Mouse (Mus musculus) stomach, embryonic 15.5 days (tissue): ENCODE data around the gene Smo. TPM values are rescaled to one million over a fixed set of nuclear protein-coding genes. Genes with fewer than 3 reads are reported as not detected.

Experiments used
- ATAC-seq: fragments of 200-750 bp; cut with Nextera tagmentation; 2 replicates; pipeline ENCODE4 v1.8.0; 2017; ENCODE audit warnings: low read depth, moderate number of reproducible peaks, moderate TSS enrichment; ENCODE audit not compliant: insufficient read depth, low FRiP score
- H3K27ac ChIP-seq: fragments of 300-500 bp; sonication (generic); 2 replicates; pipeline ENCODE4 v1.5.1; 2015; ENCODE audit warnings: mild to moderate bottlenecking, inconsistent platforms
- H3K27me3 ChIP-seq: fragments of 300-500 bp; sonication (generic); replicated peaks from 2 replicates; pipeline ENCODE4 v1.6.1; 2015; ENCODE audit warnings: inconsistent platforms
- H3K36me3 ChIP-seq: fragments of 300-500 bp; sonication (generic); 2 replicates; pipeline ENCODE4 v1.6.1; 2015; ENCODE audit warnings: inconsistent platforms
- H3K4me1 ChIP-seq: fragments of 300-500 bp; sonication (generic); 2 replicates; pipeline ENCODE4 v1.6.1; 2015; ENCODE audit warnings: inconsistent platforms
- H3K4me2 ChIP-seq: fragments of 300-500 bp; sonication (generic); 2 replicates; pipeline ENCODE4 v1.6.1; 2015; ENCODE audit warnings: mild to moderate bottlenecking, inconsistent platforms
- H3K4me3 ChIP-seq: fragments of 300-500 bp; sonication (generic); replicated peaks from 2 replicates; pipeline ENCODE4 v1.5.1; 2015; ENCODE audit warnings: inconsistent platforms
- H3K9ac ChIP-seq: fragments of 300-500 bp; sonication (generic); 2 replicates; pipeline ENCODE4 v1.6.1; 2015; ENCODE audit warnings: inconsistent platforms
- H3K9me3 ChIP-seq: fragments of 300-500 bp; sonication (generic); 2 replicates; pipeline ENCODE4 v1.6.1; 2016; ENCODE audit warnings: inconsistent platforms
- WGBS: fragments of 180-500 bp; shearing (Covaris S2); methylation state at CpG from one replicate; pipeline ENCODE4 v1.1.7; 2015; 5-methylcytosine and 5-hydroxymethylcytosine counted together
- polyA plus RNA-seq: library from polyadenylated mRNA; unstranded; fragments of >200 nt; fragmentation: Nextera tagmentation; extraction: Ambion mirVana; gene quantifications from 2 replicates; pipeline ENCODE4 v1.2.1, GENCODE M21; 2015

Gene Smo
- polyA plus RNA-seq, 1 experiment from 2014 or later: 36.0 TPM

DNA sequence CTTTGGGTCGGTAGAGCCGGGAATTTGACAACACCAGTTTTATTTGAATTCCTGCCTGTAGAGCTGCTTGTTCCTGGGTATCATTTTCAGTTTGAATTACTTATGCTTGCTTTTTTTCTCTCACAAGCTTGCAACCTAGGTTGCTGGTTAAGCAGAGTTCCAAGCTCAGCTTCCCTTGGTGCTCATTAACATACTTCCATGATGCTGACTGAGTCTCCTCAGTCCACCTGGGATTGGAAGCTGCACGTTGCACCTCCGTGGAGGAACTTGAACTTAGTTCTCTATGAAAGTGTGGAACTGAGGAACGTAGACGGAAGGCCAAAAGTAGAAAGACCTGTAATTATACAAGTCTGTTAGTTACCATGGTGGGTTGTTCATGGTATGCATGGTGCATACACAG lies 48.7 kb downstream of the Smo start:
- Histone ChIP-seq H3K27me3 (no peaks in the 10 kb centered on the region), H3K4me1 (no peaks in the 10 kb centered on the region), H3K4me3 (no peak overlapping the region), H3K27ac (no peak overlapping the region), H3K9me3 (no peaks in the 10 kb centered on the region), H3K9ac (no peak overlapping the region), H3K36me3 (no peaks in the 10 kb centered on the region), H3K4me2 (no peak overlapping the region)
- 90% methylated on average over 6 of the region's 6 CpGs for WGBS
- no peak for ATAC-seq

DNA sequence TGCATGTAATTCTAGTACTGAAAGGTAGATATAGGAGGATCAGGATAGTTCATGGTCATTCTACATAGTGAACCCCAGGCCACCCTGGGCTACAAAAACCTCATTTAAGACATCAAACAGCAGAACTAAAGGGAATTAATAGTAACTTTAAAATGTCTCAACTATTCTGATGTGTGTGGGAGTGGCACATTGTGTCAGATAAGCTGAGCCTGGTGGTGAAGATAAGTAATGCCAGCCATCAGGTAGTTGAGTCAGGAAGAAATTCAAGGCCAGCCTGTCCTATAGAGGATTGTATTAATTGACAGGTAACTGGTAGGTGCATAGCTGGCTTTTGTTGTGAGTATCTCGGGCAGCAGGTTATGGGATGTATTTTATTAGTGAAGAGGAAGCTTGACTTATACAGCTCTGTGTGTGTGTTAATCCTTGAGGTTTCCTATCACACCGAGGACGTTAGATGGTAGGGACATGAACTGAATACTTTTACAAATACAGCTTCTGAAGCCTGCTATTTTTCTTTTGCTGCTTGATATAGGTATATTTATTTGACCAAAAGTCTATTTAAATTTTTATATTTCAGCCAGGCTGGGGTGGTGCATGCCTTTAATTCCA lies 49.2 kb downstream of the Smo start:
- Histone ChIP-seq H3K27ac (no peak overlapping the region), H3K4me3 (no peak overlapping the region), H3K27me3 (no peaks in the 10 kb centered on the region), H3K9me3 (no peaks in the 10 kb centered on the region), H3K9ac (no peak overlapping the region), H3K36me3 (no peaks in the 10 kb centered on the region), H3K4me2 (no peak overlapping the region), H3K4me1 (no peaks in the 10 kb centered on the region)
- peak; percentile 39; the same call in 1 of the 2 replicates for ATAC-seq
- WGBS: 77% methylated on average over 3 of the region's 3 CpGs

- Histone ChIP-seq H3K9me3 (no peaks in the 10 kb centered on the region), H3K27ac (no peak overlapping the region), H3K36me3 (no peaks in the 10 kb centered on the region), H3K4me3 (no peak overlapping the region), H3K9ac (no peak overlapping the region), H3K4me2 (no peak overlapping the region), H3K4me1 (no peaks in the 10 kb centered on the region), H3K27me3 (no peaks in the 10 kb centered on the region)
- WGBS: 80% methylated on average over 5 of the region's 5 CpGs
- ATAC-seq: no peak
Observed at GRCm38 (mm10) chr6:29785759-29786158, 50.5 kb downstream of the Smo start.

DNA sequence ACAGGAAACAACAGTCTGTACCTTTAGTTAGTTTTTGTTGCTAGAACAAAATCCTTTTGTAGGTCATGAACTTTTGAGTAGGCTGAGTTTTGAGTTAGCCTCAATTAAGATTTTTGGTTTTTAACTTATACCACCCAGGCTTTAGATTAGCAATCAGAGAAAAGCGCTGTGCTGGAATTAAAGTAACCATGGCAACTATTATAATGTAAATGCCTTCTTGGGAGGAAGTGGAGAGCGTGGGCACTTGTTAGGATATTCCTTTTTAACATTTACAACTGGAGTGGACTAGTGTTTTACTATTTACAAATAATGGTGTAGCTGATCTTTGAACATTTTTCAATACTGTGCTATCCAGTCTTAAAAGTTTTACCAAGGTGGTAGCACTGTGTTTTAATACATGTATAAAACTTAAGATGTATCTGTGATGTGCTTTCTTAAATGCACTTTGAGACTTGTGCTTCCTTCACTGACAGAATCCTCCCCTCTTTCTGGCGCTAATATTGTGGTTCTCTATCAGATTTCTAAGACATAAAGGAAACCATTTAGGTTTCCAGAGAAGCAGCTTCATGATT lies 53.6 kb downstream of the Smo start:
- H3K4me3 ChIP-seq: no peak overlapping the region
- H3K4me2 ChIP-seq: no peak overlapping the region
- no peaks in the 10 kb centered on the region for H3K9me3 ChIP-seq
- ATAC-seq: no peak
- H3K27me3 ChIP-seq: no peaks in the 10 kb centered on the region
- H3K27ac ChIP-seq: no peak overlapping the region
- H3K36me3 ChIP-seq: no peaks in the 10 kb centered on the region
- 58% methylated on average over 3 of the region's 3 CpGs for WGBS
- H3K4me1 ChIP-seq: no peaks in the 10 kb centered on the region
- no peak overlapping the region for H3K9ac ChIP-seq

DNA sequence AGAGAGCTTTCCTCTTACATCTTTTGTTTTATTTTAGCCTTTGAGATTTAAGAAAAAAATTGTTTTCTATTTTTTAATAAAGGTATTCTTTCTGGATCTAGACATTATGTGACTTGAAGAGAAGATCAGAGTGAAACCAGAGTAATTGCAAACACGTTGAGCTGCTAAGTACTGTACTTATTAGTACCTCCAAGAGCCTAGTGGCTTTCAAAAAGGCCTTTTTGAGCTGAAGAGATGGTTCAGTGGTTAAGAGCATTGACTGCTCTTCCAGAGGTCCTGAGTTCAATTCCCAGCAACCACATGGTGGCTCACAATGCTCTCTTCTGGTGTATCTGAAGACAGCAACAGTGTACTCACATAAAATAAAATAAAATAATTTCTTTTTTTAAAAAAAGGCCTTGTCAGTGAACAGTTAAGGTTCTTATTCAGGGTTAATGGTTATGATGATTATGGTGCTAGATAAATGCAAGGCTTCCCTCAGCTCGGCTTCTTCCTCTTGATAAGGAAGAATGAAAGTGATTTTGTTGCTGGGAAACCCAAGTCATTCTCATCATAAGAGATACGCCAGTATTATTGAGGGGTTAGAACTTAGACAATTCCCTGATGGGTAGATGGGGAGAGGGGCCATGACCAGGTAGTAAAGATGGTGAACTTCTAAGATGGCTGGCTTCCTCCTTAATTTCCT lies 54.9 kb downstream of the Smo start:
- H3K27ac ChIP-seq: no peak overlapping the region
- no peak overlapping the region for H3K4me2 ChIP-seq
- H3K4me3 ChIP-seq: no peak overlapping the region
- no peaks in the 10 kb centered on the region for H3K27me3 ChIP-seq
- no peak overlapping the region for H3K9ac ChIP-seq
- no peaks in the 10 kb centered on the region for H3K4me1 ChIP-seq
- no peak for ATAC-seq
- 87% methylated on average over 3 of the region's 3 CpGs for WGBS
- no peaks in the 10 kb centered on the region for H3K36me3 ChIP-seq
- no peaks in the 10 kb centered on the region for H3K9me3 ChIP-seq

DNA sequence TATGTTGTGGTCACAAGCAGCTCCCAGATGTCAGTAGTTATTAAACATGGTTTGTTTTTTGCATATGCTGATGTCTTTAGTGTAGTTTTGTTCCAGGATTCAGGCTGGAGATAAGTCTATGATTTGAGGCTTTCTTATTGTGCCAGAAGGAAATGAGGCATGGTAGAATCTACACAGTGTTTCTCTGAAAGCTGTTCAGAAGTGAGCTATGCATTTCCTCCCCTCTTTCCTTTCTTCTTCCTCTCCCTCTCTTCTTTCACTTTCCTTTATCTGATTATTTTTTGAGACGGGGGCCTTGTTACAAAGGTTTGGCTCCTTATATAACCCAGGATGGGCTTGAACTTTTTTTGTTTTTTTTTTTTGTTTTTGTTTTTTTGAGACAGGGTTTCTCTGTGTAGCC lies 58.2 kb downstream of the Smo start:
- Histone ChIP-seq H3K27me3 (no peaks in the 10 kb centered on the region), H3K4me2 (no peak overlapping the region), H3K27ac (no peak overlapping the region), H3K4me3 (no peak overlapping the region), H3K9ac (no peak overlapping the region), H3K4me1 (no peaks in the 10 kb centered on the region), H3K9me3 (no peaks in the 10 kb centered on the region), H3K36me3 (no peaks in the 10 kb centered on the region)
- no peak for ATAC-seq
- WGBS: 74% methylated on average over 1 of the region's 1 CpGs

- WGBS: 85% methylated on average over 6 of the region's 6 CpGs
- Histone ChIP-seq H3K27ac (no peak overlapping the region), H3K4me2 (no peak overlapping the region), H3K4me1 (no peaks in the 10 kb centered on the region), H3K9me3 (no peaks in the 10 kb centered on the region), H3K9ac (no peak overlapping the region), H3K4me3 (no peak overlapping the region), H3K27me3 (no peaks in the 10 kb centered on the region), H3K36me3 (no peaks in the 10 kb centered on the region)
- ATAC-seq: no peak
Observed at GRCm38 (mm10) chr6:29794582-29794981, 59.3 kb downstream of the Smo start.

DNA sequence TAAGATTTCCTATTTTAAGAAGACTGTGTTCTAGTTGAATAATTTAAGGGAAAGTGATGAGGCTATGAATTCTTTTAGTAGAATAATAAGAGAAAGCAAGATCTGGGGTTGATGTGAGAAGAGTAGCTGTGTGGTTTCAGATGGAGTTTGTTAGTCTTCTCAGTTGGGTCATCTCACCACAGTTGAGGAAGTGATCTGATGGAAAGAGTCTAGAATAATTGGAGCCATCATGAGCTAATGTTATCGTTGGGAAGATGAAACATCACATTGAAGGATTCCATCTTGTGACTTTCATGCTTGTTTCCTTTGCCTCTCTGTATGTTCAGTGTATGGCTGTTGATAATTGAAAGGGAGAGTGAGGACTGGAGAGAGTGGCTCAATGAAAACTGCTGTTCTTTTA lies 67.7 kb downstream of the Smo start:
- H3K27ac ChIP-seq: no peak overlapping the region

GRCm38 (mm10) chr6:29804006-29804405 lies 68.7 kb downstream of the Smo start:
- Histone ChIP-seq H3K4me3 (no peak overlapping the region), H3K9ac (no peak overlapping the region), H3K4me1 (no peaks in the 10 kb centered on the region), H3K27me3 (no peaks in the 10 kb centered on the region), H3K9me3 (no peaks in the 10 kb centered on the region), H3K4me2 (no peak overlapping the region), H3K36me3 (no peaks in the 10 kb centered on the region), H3K27ac (no peak overlapping the region)
- WGBS: 75% methylated on average over 3 of the region's 3 CpGs
- no peak for ATAC-seq

More for the DNA sequence above, 67.7 kb downstream of the Smo start:
- whole genome bisulfite sequencing: 67% methylated on average over 1 of the region's 1 CpGs
- Histone ChIP-seq H3K27me3 (no peaks in the 10 kb centered on the region), H3K9ac (no peak overlapping the region), H3K9me3 (no peaks in the 10 kb centered on the region), H3K36me3 (no peaks in the 10 kb centered on the region), H3K4me1 (no peaks in the 10 kb centered on the region), H3K4me2 (no peak overlapping the region), H3K4me3 (no peak overlapping the region)
- ATAC-seq: no peak

DNA sequence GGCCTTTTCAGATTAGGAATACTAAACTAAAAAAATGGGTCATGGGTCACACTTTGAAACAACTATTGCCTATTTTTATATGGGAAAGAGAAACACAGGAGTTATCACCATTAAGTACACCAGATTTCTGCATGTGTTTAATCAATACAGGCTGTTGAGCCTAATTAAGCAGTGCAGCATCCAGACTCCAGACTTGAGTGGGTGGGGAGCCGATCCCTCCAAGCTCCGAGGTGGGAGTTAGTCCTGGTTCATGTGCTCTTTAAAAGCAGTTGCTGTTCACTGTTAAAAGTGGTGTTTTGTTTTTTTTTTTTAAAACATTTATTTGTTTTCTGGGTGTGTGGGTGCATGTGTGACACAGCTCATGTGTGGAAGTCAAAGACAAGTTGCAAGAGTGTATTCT lies 70.1 kb downstream of the Smo start:
- Histone ChIP-seq H3K27me3 (no peaks in the 10 kb centered on the region), H3K4me1 (no peaks in the 10 kb centered on the region), H3K9me3 (no peaks in the 10 kb centered on the region), H3K36me3 (no peaks in the 10 kb centered on the region), H3K4me2 (no peak overlapping the region), H3K27ac (no peak overlapping the region), H3K4me3 (no peak overlapping the region), H3K9ac (no peak overlapping the region)
- ATAC-seq: no peak
- WGBS: 77% methylated on average over 2 of the region's 2 CpGs
